Mouse (Mus musculus) liver, adult 2 months (tissue): ENCODE data around the gene Usp21.

Experiments used
- CTCF ChIP-seq: fragments of 200-500 bp; IDR thresholded peaks from 2 replicates; pipeline ENCODE4 v1.5.1; 2011; ENCODE audit warnings: low read depth, low read length, control low read depth
- POLR2A ChIP-seq: fragments of 200-500 bp; IDR thresholded peaks from 2 replicates; pipeline ENCODE4 v1.6.1; 2011; ENCODE audit warnings: low read length, control low read depth; ENCODE audit not compliant: insufficient read depth; ENCODE audit errors: extremely low read depth

GRCm38 (mm10) chr1:171232348-171232747, 55.4 kb downstream of the Usp21 start:
- TF ChIP-seq CTCF (no peak), POLR2A (no peak)
